Mouse (Mus musculus) midbrain, embryonic 15.5 days (tissue): Measurements from ENCODE around the gene Tmem39a. TPM values are rescaled to one million over a fixed set of nuclear protein-coding genes. Genes with fewer than 3 reads are reported as not detected.

Experiments used
- ATAC-seq: fragments of 200-750 bp; cut with Nextera tagmentation; replicated peaks from 2 replicates; pipeline ENCODE4 v1.8.0; 2017; ENCODE audit warnings: moderate TSS enrichment
- H3K27ac ChIP-seq: fragments of 300-500 bp; sonication (generic); 2 replicates; pipeline ENCODE4 v1.5.1; 2015; ENCODE audit warnings: mild to moderate bottlenecking, inconsistent platforms
- H3K27me3 ChIP-seq: fragments of 300-500 bp; sonication (generic); replicated peaks from 2 replicates; pipeline ENCODE4 v1.6.1; 2015; ENCODE audit warnings: inconsistent platforms
- H3K36me3 ChIP-seq: fragments of 300-500 bp; sonication (generic); replicated peaks from 2 replicates; pipeline ENCODE4 v1.6.1; 2015; ENCODE audit warnings: inconsistent platforms
- H3K4me1 ChIP-seq: fragments of 300-500 bp; sonication (generic); 2 replicates; pipeline ENCODE4 v1.6.1; 2015; ENCODE audit warnings: inconsistent platforms
- H3K4me2 ChIP-seq: fragments of 300-500 bp; sonication (generic); 2 replicates; pipeline ENCODE4 v1.6.1; 2015; ENCODE audit warnings: inconsistent platforms, mild to moderate bottlenecking, moderate library complexity
- H3K4me3 ChIP-seq: fragments of 300-500 bp; sonication (generic); 2 replicates; pipeline ENCODE4 v1.5.1; 2015; ENCODE audit warnings: mild to moderate bottlenecking, inconsistent platforms
- H3K9ac ChIP-seq: fragments of 300-500 bp; sonication (generic); 2 replicates; pipeline ENCODE4 v1.6.1; 2015; ENCODE audit warnings: mild to moderate bottlenecking, inconsistent platforms
- H3K9me3 ChIP-seq: fragments of 300-500 bp; sonication (generic); 2 replicates; pipeline ENCODE4 v1.6.1; 2016; ENCODE audit warnings: inconsistent platforms
- WGBS: fragments of 180-500 bp; shearing (Covaris S2); methylation state at CpG from one replicate; pipeline ENCODE4 v1.1.7; 2015; ENCODE audit warnings: mixed read lengths; 5-methylcytosine and 5-hydroxymethylcytosine counted together
- polyA plus RNA-seq: library from polyadenylated mRNA; unstranded; fragments of >200 nt; fragmentation: Nextera tagmentation; extraction: Ambion mirVana; gene quantifications from 2 replicates; pipeline ENCODE4 v1.2.1, GENCODE M21; 2015

The Tmem39a gene
- polyA plus RNA-seq, 1 experiment from 2014 or later = 35.4 TPM

- no peaks in the 10 kb centered on the region for H3K4me1 ChIP-seq
- H3K9ac ChIP-seq = no peak overlapping the region
- no peaks in the 10 kb centered on the region for H3K9me3 ChIP-seq
- H3K36me3 ChIP-seq = no peaks in the 10 kb centered on the region
- no peak overlapping the region for H3K4me3 ChIP-seq
- 95% methylated on average over 16 of the region's 16 CpGs for WGBS
- no peaks in the 10 kb centered on the region for H3K27me3 ChIP-seq
- H3K27ac ChIP-seq = no peak overlapping the region
- no peak overlapping the region for H3K4me2 ChIP-seq
- ATAC-seq = no peak
Observed at GRCm38 (mm10) chr16:38620696-38621450, 62.4 kb downstream of the Tmem39a start.

- H3K4me2 ChIP-seq = no peak overlapping the region
- H3K27ac ChIP-seq = no peak overlapping the region
- H3K27me3 ChIP-seq = no peaks in the 10 kb centered on the region
- no peaks in the 10 kb centered on the region for H3K4me1 ChIP-seq
- ATAC-seq = no peak
- WGBS = 64% methylated on average over 2 of the region's 2 CpGs
- no peak overlapping the region for H3K9ac ChIP-seq
- H3K36me3 ChIP-seq = no peaks in the 10 kb centered on the region
- H3K4me3 ChIP-seq = no peak overlapping the region
- H3K9me3 ChIP-seq = no peaks in the 10 kb centered on the region
Observed at GRCm38 (mm10) chr16:38622283-38622682, 63.8 kb downstream of the Tmem39a start.

- WGBS = 72% methylated on average over 11 of the region's 11 CpGs
- Histone ChIP-seq H3K4me2 (no peak overlapping the region), H3K9me3 (no peaks in the 10 kb centered on the region), H3K36me3 (no peaks in the 10 kb centered on the region), H3K27me3 (no peaks in the 10 kb centered on the region), H3K27ac (no peak overlapping the region), H3K9ac (no peak overlapping the region), H3K4me1 (no peaks in the 10 kb centered on the region), H3K4me3 (no peak overlapping the region)
- no peak for ATAC-seq
Observed at GRCm38 (mm10) chr16:38624303-38624702, 65.8 kb downstream of the Tmem39a start.

- Histone ChIP-seq H3K4me3 (no peak overlapping the region), H3K9ac (no peak overlapping the region), H3K9me3 (no peaks in the 10 kb centered on the region), H3K27ac (no peak overlapping the region), H3K4me1 (no peaks in the 10 kb centered on the region), H3K36me3 (no peaks in the 10 kb centered on the region), H3K27me3 (no peaks in the 10 kb centered on the region), H3K4me2 (no peak overlapping the region)
- no peak for ATAC-seq
- 91% methylated on average over 7 of the region's 7 CpGs for WGBS
Observed at GRCm38 (mm10) chr16:38625411-38625810, 66.9 kb downstream of the Tmem39a start.

- no peak for ATAC-seq
- Histone ChIP-seq H3K4me2 (no peak overlapping the region), H3K27ac (no peak overlapping the region), H3K9me3 (no peaks in the 10 kb centered on the region), H3K36me3 (no peaks in the 10 kb centered on the region), H3K4me3 (no peak overlapping the region), H3K9ac (no peak overlapping the region), H3K4me1 (no peaks in the 10 kb centered on the region), H3K27me3 (no peaks in the 10 kb centered on the region)
- WGBS = 88% methylated on average over 10 of the region's 10 CpGs
Observed at GRCm38 (mm10) chr16:38625811-38626369, 67.4 kb downstream of the Tmem39a start.

DNA sequence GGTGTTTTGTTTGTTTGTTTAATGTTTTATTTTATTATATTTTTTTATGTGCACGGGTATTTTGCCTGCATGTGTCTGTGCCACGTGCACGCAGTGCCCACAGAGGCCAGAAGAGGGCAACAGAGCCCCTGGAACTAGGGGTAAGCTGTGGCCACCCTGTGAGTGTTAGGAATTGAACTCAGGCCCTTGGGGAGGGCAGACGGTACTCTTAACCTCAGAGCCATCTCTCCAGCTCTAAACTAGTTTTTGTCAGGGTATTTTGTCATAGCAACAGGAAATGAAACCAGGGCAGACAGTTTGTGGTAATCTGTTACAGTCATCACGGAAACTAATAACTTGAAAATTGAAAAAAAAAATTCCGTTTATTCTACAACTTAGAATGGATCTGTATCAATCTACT lies 73.6 kb downstream of the Tmem39a start:
- Histone ChIP-seq H3K36me3 (no peaks in the 10 kb centered on the region), H3K4me2 (no peak overlapping the region), H3K4me3 (no peak overlapping the region), H3K27ac (no peak overlapping the region), H3K9ac (no peak overlapping the region), H3K9me3 (no peaks in the 10 kb centered on the region), H3K27me3 (no peaks in the 10 kb centered on the region), H3K4me1 (no peaks in the 10 kb centered on the region)
- WGBS = 64% methylated on average over 6 of the region's 6 CpGs
- no peak for ATAC-seq

- H3K27me3 ChIP-seq = no peaks in the 10 kb centered on the region
- ATAC-seq = no peak
- H3K9ac ChIP-seq = no peak overlapping the region
- WGBS = 81% methylated on average over 8 of the region's 8 CpGs
- no peak overlapping the region for H3K4me3 ChIP-seq
- no peak overlapping the region for H3K4me2 ChIP-seq
- H3K36me3 ChIP-seq = no peaks in the 10 kb centered on the region
- no peaks in the 10 kb centered on the region for H3K9me3 ChIP-seq
- no peaks in the 10 kb centered on the region for H3K4me1 ChIP-seq
- no peak overlapping the region for H3K27ac ChIP-seq
Observed at GRCm38 (mm10) chr16:38635833-38636390, 77.4 kb downstream of the Tmem39a start.

GRCm38 (mm10) chr16:38636682-38637081 lies 78.2 kb downstream of the Tmem39a start:
- H3K27me3 ChIP-seq = no peaks in the 10 kb centered on the region
- H3K4me3 ChIP-seq = no peak overlapping the region
- ATAC-seq = no peak
- no peaks in the 10 kb centered on the region for H3K4me1 ChIP-seq
- no peak overlapping the region for H3K27ac ChIP-seq
- no peaks in the 10 kb centered on the region for H3K9me3 ChIP-seq
- no peak overlapping the region for H3K9ac ChIP-seq
- WGBS = 81% methylated on average over 9 of the region's 9 CpGs
- no peaks in the 10 kb centered on the region for H3K36me3 ChIP-seq
- H3K4me2 ChIP-seq = no peak overlapping the region

GRCm38 (mm10) chr16:38637085-38637484 lies 78.6 kb downstream of the Tmem39a start:
- H3K9me3 ChIP-seq = no peaks in the 10 kb centered on the region
- no peak for ATAC-seq
- H3K9ac ChIP-seq = no peak overlapping the region
- no peak overlapping the region for H3K4me3 ChIP-seq
- WGBS = 70% methylated on average over 10 of the region's 10 CpGs
- H3K27me3 ChIP-seq = no peaks in the 10 kb centered on the region
- H3K36me3 ChIP-seq = no peaks in the 10 kb centered on the region
- no peaks in the 10 kb centered on the region for H3K4me1 ChIP-seq
- no peak overlapping the region for H3K4me2 ChIP-seq
- no peak overlapping the region for H3K27ac ChIP-seq

Other genes starting within 250 kb of the Tmem39a start
- 1.1 and 1.5 TPM in 2 replicates for gene Maats1, start 216.6 kb upstream of the Tmem39a start, polyA plus RNA-seq
- 75.4 and 77.9 TPM in 2 replicates for gene Cox17, start 211.7 kb upstream of the Tmem39a start, polyA plus RNA-seq
- 0.77 TPM in 1 of 2 replicates, not detected in the other for gene Gm21987, start 211.7 kb upstream of the Tmem39a start, polyA plus RNA-seq
- 0.57 and 1.4 TPM in 2 replicates for gene Popdc2, start 196.5 kb upstream of the Tmem39a start, polyA plus RNA-seq
- 0.42 and 0.61 TPM in 2 replicates for gene Pla1a, start 125.6 kb upstream of the Tmem39a start, polyA plus RNA-seq
- 152 and 161 TPM in 2 replicates for gene Adprh, start 106.0 kb upstream of the Tmem39a start, polyA plus RNA-seq
- gene Cd80, start 103.1 kb upstream of the Tmem39a start, polyA plus RNA-seq = 0.54 and 0.75 TPM in 2 replicates
- gene Timmdc1, start 36.0 kb upstream of the Tmem39a start, polyA plus RNA-seq = 32.0 and 33.0 TPM in 2 replicates
- 52.6 and 56.4 TPM in 2 replicates for gene Poglut1, start 8.4 kb upstream of the Tmem39a start, polyA plus RNA-seq
- 5.8 and 6.1 TPM in 2 replicates for gene Arhgap31, start 154.6 kb downstream of the Tmem39a start, polyA plus RNA-seq
- gene B4galt4, start 183.6 kb downstream of the Tmem39a start, polyA plus RNA-seq = 30.0 and 33.4 TPM in 2 replicates
- gene Upk1b, start 241.6 kb downstream of the Tmem39a start, polyA plus RNA-seq = 0.57 TPM in 1 of 2 replicates, not detected in the other